7 mouse cellular contexts compared by ENCODE assay signal in the genomic region with DNA sequence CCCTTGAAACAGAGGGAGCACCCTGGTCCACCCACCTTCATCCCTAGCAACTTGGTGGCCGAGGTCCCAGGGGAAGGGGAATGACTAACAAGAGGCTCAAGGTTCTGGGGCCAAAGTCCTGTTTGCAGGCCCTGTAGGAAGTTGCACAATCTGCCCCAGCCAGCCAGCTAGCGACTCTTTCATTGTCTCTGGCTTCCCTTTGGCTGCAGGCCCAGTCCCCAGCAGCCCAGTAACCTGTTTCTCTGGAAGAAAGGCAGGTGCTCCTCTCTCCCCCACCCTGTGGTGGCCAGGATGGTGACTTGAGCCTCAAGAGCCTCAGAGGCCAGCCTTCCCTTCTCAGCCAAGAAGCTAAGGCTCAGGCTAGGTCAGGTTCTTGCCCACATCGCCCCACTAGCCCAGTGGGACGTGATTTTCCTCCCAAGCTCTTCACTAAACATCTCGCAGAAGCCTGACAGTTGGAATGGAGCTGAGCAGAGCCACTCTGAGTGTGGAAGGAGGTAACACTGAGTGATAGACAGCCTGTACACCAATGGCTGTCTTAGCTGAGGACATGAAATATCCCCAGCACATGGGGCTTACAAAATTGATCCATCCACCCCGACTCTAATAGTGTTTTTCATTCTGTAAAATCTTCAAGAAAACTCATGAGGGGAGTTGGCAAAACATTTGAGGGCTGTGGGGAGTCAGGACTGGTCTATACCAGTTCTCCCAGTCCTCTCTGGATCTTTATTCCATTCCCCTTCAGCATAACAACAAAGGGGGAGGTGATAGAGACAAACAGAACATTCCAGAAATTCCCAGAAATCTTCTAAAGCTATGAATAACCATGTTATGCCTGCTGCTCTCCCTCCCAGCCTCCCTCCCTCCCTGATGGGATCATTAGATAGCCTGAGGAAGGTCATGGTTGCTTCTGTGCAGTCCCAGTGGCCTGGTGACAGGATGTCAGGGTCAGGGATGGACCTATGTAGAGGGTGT. TPM values are rescaled to one million over a fixed set of nuclear protein-coding genes. Genes with fewer than 3 reads are reported as not detected.
DNase-seq lines count a peak whose midpoint lies in the region; ATAC-seq and TF ChIP-seq lines count a peak whose summit lies in the region.

No protein-coding gene starts in this region.

- H3K9me3 ChIP-seq in embryonic facial prominence, embryonic 10.5 days: 0 out of 2 replicates have a peak, but pooled peaks cover 2% of the 10 kb centered on the region
- no peaks in the 10 kb centered on the region for H3K9me3 ChIP-seq in heart, postnatal 0 days (replicated peaks; ENCODE audit: control insufficient read depth, low read length)

- H3K36me3 ChIP-seq in C2C12 (ENCODE audit: control insufficient read depth, insufficient read depth) (no peaks in the 10 kb centered on the region), myocyte (ENCODE audit: control insufficient read depth, insufficient read depth) (no peaks in the 10 kb centered on the region)
- H3K36me3 ChIP-seq in embryonic facial prominence, embryonic 10.5 days (replicated peaks): no peaks in the 10 kb centered on the region
- no peaks in the 10 kb centered on the region for H3K36me3 ChIP-seq in heart, postnatal 0 days (replicated peaks; ENCODE audit: control insufficient read depth, insufficient read depth, low read length)

- intact Hi-C loops in left cerebral cortex, postnatal 4 days (cut with DNase I): no loop called here

- TF ChIP-seq POLR2A in myocyte (IDR thresholded peaks at IDR 0.05; ENCODE audit: insufficient read length, low read depth): no peak

- H3K79me2 ChIP-seq in C2C12 (ENCODE audit: control insufficient read depth, insufficient read depth) (no peaks in the 10 kb centered on the region), myocyte (ENCODE audit: control insufficient read depth, insufficient read depth) (no peaks in the 10 kb centered on the region)

- no peak overlapping the region for H3K4me2 ChIP-seq in heart, postnatal 0 days (ENCODE audit: low read depth, low read length)
- H3K4me2 ChIP-seq in myocyte (ENCODE audit: low read depth): no peak overlapping the region

- peak; percentile 74 for ATAC-seq in heart, postnatal 0 days (ENCODE audit: insufficient read depth, low read depth)

- H3K27me3 ChIP-seq in C2C12 (ENCODE audit: control insufficient read depth, insufficient read depth, insufficient read length) (no peaks in the 10 kb centered on the region), myocyte (ENCODE audit: control insufficient read depth, insufficient read depth, insufficient read length) (no peaks in the 10 kb centered on the region)
- H3K27me3 ChIP-seq in embryonic facial prominence, embryonic 10.5 days (replicated peaks; ENCODE audit: low read depth, poor library complexity, severe bottlenecking): no peaks in the 10 kb centered on the region
- no peaks in the 10 kb centered on the region for H3K27me3 ChIP-seq in heart, postnatal 0 days (ENCODE audit: control insufficient read depth, insufficient read depth, low read length)

- DNase-seq in adipocyte (ENCODE audit: low spot score): peak; percentile 82
- DNase-seq in embryonic facial prominence, embryonic 10.5 days (ENCODE audit: low spot score): no peak
- peak; percentile 63 for DNase-seq in heart, postnatal 0 days (ENCODE audit: low spot score)
- DNase-seq in left cerebral cortex, postnatal 4 days: peak; percentile 62
- DNase-seq in embryo, embryonic 10 days (ENCODE audit: low spot score): no peak

- H3K9ac ChIP-seq in heart, postnatal 0 days (replicated peaks; ENCODE audit: low read depth, low read length): no peak overlapping the region

- no peak for TF ChIP-seq EP300 in heart, postnatal 0 days (IDR thresholded peaks at IDR 0.05; ENCODE audit: low read depth)

- WGBS in embryonic facial prominence, embryonic 10.5 days: 71% methylated on average over 6 of the region's 6 CpGs
- WGBS in heart, postnatal 0 days: 39% methylated on average over 6 of the region's 6 CpGs

- H3K4me3 ChIP-seq in C2C12 (ENCODE audit: insufficient read depth, poor library complexity, severe bottlenecking) (no peak overlapping the region), myocyte (no peak overlapping the region)
- H3K4me3 ChIP-seq in embryonic facial prominence, embryonic 10.5 days: no peak overlapping the region
- no peak overlapping the region for H3K4me3 ChIP-seq in heart, postnatal 0 days (ENCODE audit: low read depth, low read length)

- H3K4me1 ChIP-seq in embryonic facial prominence, embryonic 10.5 days: 0 out of 2 replicates have a peak, but pooled peaks cover 10% of the 10 kb centered on the region
- H3K4me1 ChIP-seq in heart, postnatal 0 days (ENCODE audit: control insufficient read depth, insufficient read depth): peaks cover 28% of the 10 kb centered on the region

- H3K27ac ChIP-seq in embryonic facial prominence, embryonic 10.5 days (replicated peaks): 0 out of 2 replicates have a peak overlapping the region, but pooled peaks have one; percentile 25
- peak overlapping the region; percentile 66 for H3K27ac ChIP-seq in heart, postnatal 0 days (ENCODE audit: low read depth)

- H3K79me3 ChIP-seq in C2C12 (ENCODE audit: low read depth): no peaks in the 10 kb centered on the region

- no peak for TF ChIP-seq CTCF in C2C12 (IDR thresholded peaks at IDR 0.05; ENCODE audit: control insufficient read depth, insufficient read depth, insufficient read length)
- TF ChIP-seq CTCF in heart, postnatal 0 days (IDR thresholded peaks at IDR 0.05; ENCODE audit: low read depth): no peak

- H3ac ChIP-seq in C2C12 (ENCODE audit: control insufficient read depth, insufficient read length, low read depth) (no peak overlapping the region), myocyte (ENCODE audit: control insufficient read depth, insufficient read length) (no peak overlapping the region)

TF ChIP-seq in C2C12, 6 proteins besides CTCF, POLR2A, EP300 and RAD21:
- TF ChIP-seq CEBPB (IDR thresholded peaks at IDR 0.05; ENCODE audit: low read depth) (peak; percentile 95), MYOG (IDR thresholded peaks at IDR 0.05; ENCODE audit: control insufficient read depth, extremely low read depth, insufficient read length) (no peak)

TF ChIP-seq in myocyte, 11 proteins besides CTCF, POLR2A, EP300 and RAD21:
- TF ChIP-seq CEBPB (IDR thresholded peaks at IDR 0.05; ENCODE audit: insufficient read depth, poor library complexity, severe bottlenecking) (peak; percentile 76; the same call in 1 of the 2 replicates), MYOG (IDR thresholded peaks at IDR 0.05; ENCODE audit: control insufficient read depth in 1 of 3, insufficient read depth in 1 of 3, insufficient read length in 2 of 3, low read depth in 2 of 3) (no peak), SRF (IDR thresholded peaks at IDR 0.05; ENCODE audit: control insufficient read depth, insufficient read length, low read depth) (no peak), REST (IDR thresholded peaks at IDR 0.05; ENCODE audit: insufficient read depth, insufficient read length) (no peak), TCF3 (IDR thresholded peaks at IDR 0.05; ENCODE audit: insufficient read length, low read depth) (no peak)

RNA-seq across cellular contexts. Expression of a gene that starts 25.2 kb away (rescaled TPM):
- polyA plus RNA-seq in C2C12 (2012; fragmentation: generic; extraction: Trizol) (27.9 TPM), myocyte (2012; fragmentation: generic; extraction: Trizol) (25.6 TPM)
- polyA plus RNA-seq in embryonic facial prominence, embryonic 10.5 days (2016; fragmentation: Nextera tagmentation; extraction: Ambion mirVana): 85.4 and 85.8 TPM in 2 replicates
- 12.3 and 18.1 TPM in 2 replicates for total RNA-seq in heart, postnatal 0 days (2014; rRNA removed; ENCODE audit: low replicate concordance)
- 25.5 and 26.5 TPM in 2 replicates for polyA plus RNA-seq in heart, postnatal 0 days (2015; fragmentation: Nextera tagmentation; extraction: Ambion mirVana)
- 10 to 100 TPM; 29.0 to 33.7 TPM for total RNA-seq in left cerebral cortex, postnatal 4 days (2021)

Comparison
In these comparisons a context has a peak if more than half of its experiments do, and no peak if none do; other contexts are left out.
1. DNase-seq: peak in adipocyte (single experiment), heart, postnatal 0 days (single experiment) and left cerebral cortex, postnatal 4 days (single experiment); none in embryonic facial prominence, embryonic 10.5 days (single experiment) and embryo, embryonic 10 days (single experiment).